Mouse (Mus musculus): Measurements from ENCODE around the gene Cep55.

DNA sequence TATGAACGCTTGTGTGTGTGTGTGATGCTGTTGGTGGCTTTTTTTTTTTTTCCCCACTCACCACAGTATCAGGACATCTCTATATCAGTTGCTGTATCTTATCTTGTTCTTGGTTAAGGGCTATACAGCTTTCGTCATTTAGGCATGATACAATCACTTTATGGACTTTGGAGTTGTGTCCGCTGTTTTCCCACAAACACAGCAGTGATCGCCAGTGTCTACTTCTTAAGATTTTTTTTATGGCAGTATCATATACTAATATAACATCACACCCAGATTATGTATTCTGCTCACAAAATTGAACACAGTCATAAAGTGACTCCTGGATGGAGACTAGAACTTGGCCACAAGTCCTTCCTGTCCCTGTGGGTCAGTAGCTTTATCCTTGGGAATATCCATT is 53.1 kb downstream of the Cep55 start:
- TF ChIP-seq CTCF (IDR thresholded peaks at IDR 0.05; ENCODE audit: extremely low read depth, insufficient read depth, low read length) (no peak), POLR2A (IDR thresholded peaks at IDR 0.05; ENCODE audit: extremely low read depth, insufficient read depth, low read length) (no peak)

Measured in cortical plate, adult 2 months (tissue).